Mouse (Mus musculus): Measurements from ENCODE around the gene Gm42715. TPM values are rescaled to one million over a fixed set of nuclear protein-coding genes. Genes with fewer than 3 reads are reported as not detected.
A peak's percentile ranks its signal among the peaks of the same experiment; 100 is the strongest.

Gm42715 gene
- polyA plus RNA-seq, 1 experiment from 2014 or later: 12.2 TPM

- Histone ChIP-seq H3K27me3 (replicated peaks; ENCODE audit: control insufficient read depth, insufficient read depth, low read length) (no peaks in the 10 kb centered on the region), H3K9ac (ENCODE audit: low read depth, low read length) (peak overlapping the region; percentile 93), H3K4me1 (ENCODE audit: control insufficient read depth, insufficient read depth, low read length) (peaks cover 6% of the 10 kb centered on the region), H3K9me3 (ENCODE audit: control insufficient read depth, low read length) (no peaks in the 10 kb centered on the region), H3K27ac (replicated peaks; ENCODE audit: low read depth, low read length) (peak overlapping the region; percentile 74), H3K4me3 (ENCODE audit: low read depth, low read length) (peak overlapping the region; percentile 93), H3K4me2 (ENCODE audit: low read depth, low read length) (peak overlapping the region; percentile 61), H3K36me3 (ENCODE audit: control insufficient read depth, insufficient read depth, low read length) (peaks cover 39% of the 10 kb centered on the region)
- peak; percentile 40 for DNase-seq (ENCODE audit: low spot score)
- ATAC-seq (ENCODE audit: low read depth): peak; percentile 35
- 0% methylated on average over 5 of the region's 44 CpGs for WGBS
These were observed 95.1 kb downstream of the Gm42715 start for GRCm38 (mm10) chr7:127614511-127614890.

GRCm38 (mm10) chr7:127614891-127615843 lies 95.8 kb downstream of the Gm42715 start, which contains the start of gene Zfp629:
Gene Zfp629, minus strand, starts transcription at chr7:127615797.
- Histone ChIP-seq H3K4me3 (ENCODE audit: low read depth, low read length) (peak within 1 kb of the TSS; percentile 93), H3K27ac (replicated peaks; ENCODE audit: low read depth, low read length) (peak within 1 kb of the TSS; percentile 74), H3K4me1 (ENCODE audit: control insufficient read depth, insufficient read depth, low read length) (peaks cover 6% of the 10 kb centered on the region), H3K36me3 (ENCODE audit: control insufficient read depth, insufficient read depth, low read length) (peaks cover 32% of the 10 kb centered on the region), H3K27me3 (replicated peaks; ENCODE audit: control insufficient read depth, insufficient read depth, low read length) (no peaks in the 10 kb centered on the region), H3K9me3 (ENCODE audit: control insufficient read depth, low read length) (no peaks in the 10 kb centered on the region), H3K9ac (ENCODE audit: low read depth, low read length) (peak within 1 kb of the TSS; percentile 93), H3K4me2 (ENCODE audit: low read depth, low read length) (peak within 1 kb of the TSS; percentile 61)
- ATAC-seq (ENCODE audit: low read depth) (peak; percentile 92), DNase-seq (ENCODE audit: low spot score) (peak; percentile 93)
- WGBS: 0% methylated on average over 25 of the region's 50 CpGs

- H3K4me2 ChIP-seq (ENCODE audit: low read depth, low read length): no peak overlapping the region; the same call in 1 of the 2 replicates
- no peak overlapping the region for H3K4me3 ChIP-seq (ENCODE audit: low read depth, low read length)
- no peak overlapping the region for H3K27ac ChIP-seq (replicated peaks; ENCODE audit: low read depth, low read length)
- no peak overlapping the region for H3K9ac ChIP-seq (ENCODE audit: low read depth, low read length)
- no peak for DNase-seq (ENCODE audit: low spot score)
- no peaks in the 10 kb centered on the region for H3K27me3 ChIP-seq (replicated peaks; ENCODE audit: control insufficient read depth, insufficient read depth, low read length)
- WGBS: 67% methylated on average over 1 of the region's 1 CpGs
- peaks cover 6% of the 10 kb centered on the region for H3K4me1 ChIP-seq (ENCODE audit: control insufficient read depth, insufficient read depth, low read length)
- no peak for ATAC-seq (ENCODE audit: low read depth)
- H3K36me3 ChIP-seq (ENCODE audit: control insufficient read depth, insufficient read depth, low read length): peaks cover 20% of the 10 kb centered on the region
- no peaks in the 10 kb centered on the region for H3K9me3 ChIP-seq (ENCODE audit: control insufficient read depth, low read length)
These were observed 97.0 kb downstream of the Gm42715 start for GRCm38 (mm10) chr7:127616336-127616735.

Small RNAs within 50 kb of the gene (microRNA-seq; reads per million reads assigned to microRNA genes)
- gene Gm47278 (ENCODE audit: borderline number of aligned reads) (not detected), gene Mir7060 (ENCODE audit: borderline number of aligned reads) (0.50 reads per million)

Other genes with a start within 250 kb of the Gm42715 start
- 59.6 and 62.2 TPM in 2 replicates for gene Sephs2, start 245.5 kb upstream of the Gm42715 start, polyA plus RNA-seq (2014; fragmentation: Nextera tagmentation; extraction: Ambion mirVana)
- 1.2 and 1.7 TPM in 2 replicates for gene Itgal, start 223.3 kb upstream of the Gm42715 start, polyA plus RNA-seq (2014; fragmentation: Nextera tagmentation; extraction: Ambion mirVana)
- gene Zfp768, start 174.0 kb upstream of the Gm42715 start, polyA plus RNA-seq (2014; fragmentation: Nextera tagmentation; extraction: Ambion mirVana): 5.2 and 5.9 TPM in 2 replicates
- gene Zfp747, start 143.5 kb upstream of the Gm42715 start, polyA plus RNA-seq (2014; fragmentation: Nextera tagmentation; extraction: Ambion mirVana): 4.9 and 7.3 TPM in 2 replicates
- gene 9130019O22Rik, start 132.4 kb upstream of the Gm42715 start, polyA plus RNA-seq (2014; fragmentation: Nextera tagmentation; extraction: Ambion mirVana): 5.7 and 5.9 TPM in 2 replicates
- 5.6 and 6.7 TPM in 2 replicates for gene E430018J23Rik, start 126.0 kb upstream of the Gm42715 start, polyA plus RNA-seq (2014; fragmentation: Nextera tagmentation; extraction: Ambion mirVana)
- 6.8 and 8.3 TPM in 2 replicates for gene Zfp764, start 112.8 kb upstream of the Gm42715 start, polyA plus RNA-seq (2014; fragmentation: Nextera tagmentation; extraction: Ambion mirVana)
- 17.0 and 20.7 TPM in 2 replicates for gene Zfp688, start 97.5 kb upstream of the Gm42715 start, polyA plus RNA-seq (2014; fragmentation: Nextera tagmentation; extraction: Ambion mirVana)
- gene Zfp689, start 70.4 kb upstream of the Gm42715 start, polyA plus RNA-seq (2014; fragmentation: Nextera tagmentation; extraction: Ambion mirVana): 7.1 and 7.6 TPM in 2 replicates
- 40.4 and 41.9 TPM in 2 replicates for gene Prr14, start 60.0 kb upstream of the Gm42715 start, polyA plus RNA-seq (2014; fragmentation: Nextera tagmentation; extraction: Ambion mirVana)
- 14.3 and 15.0 TPM in 2 replicates for gene Fbrs, start 40.4 kb upstream of the Gm42715 start, polyA plus RNA-seq (2014; fragmentation: Nextera tagmentation; extraction: Ambion mirVana)
- 41.5 and 42.0 TPM in 2 replicates for gene Srcap, start 7.6 kb upstream of the Gm42715 start, polyA plus RNA-seq (2014; fragmentation: Nextera tagmentation; extraction: Ambion mirVana)
- gene Tmem265, start 41.8 kb downstream of the Gm42715 start, polyA plus RNA-seq (2014; fragmentation: Nextera tagmentation; extraction: Ambion mirVana): 4.1 and 5.3 TPM in 2 replicates
- gene Phkg2, start 53.8 kb downstream of the Gm42715 start, polyA plus RNA-seq (2014; fragmentation: Nextera tagmentation; extraction: Ambion mirVana): 35.2 TPM in 2 replicates
- 9.9 and 10.4 TPM in 2 replicates for gene Ccdc189, start 69.0 kb downstream of the Gm42715 start, polyA plus RNA-seq (2014; fragmentation: Nextera tagmentation; extraction: Ambion mirVana)
- gene Rnf40, start 69.2 kb downstream of the Gm42715 start, polyA plus RNA-seq (2014; fragmentation: Nextera tagmentation; extraction: Ambion mirVana): 35.9 and 47.7 TPM in 2 replicates
- gene Zfp629, start 96.2 kb downstream of the Gm42715 start, polyA plus RNA-seq (2014; fragmentation: Nextera tagmentation; extraction: Ambion mirVana): 13.0 and 17.9 TPM in 2 replicates
- 84.2 and 86.6 TPM in 2 replicates for gene Bcl7c, start 189.3 kb downstream of the Gm42715 start, polyA plus RNA-seq (2014; fragmentation: Nextera tagmentation; extraction: Ambion mirVana)
- 20.9 and 23.8 TPM in 2 replicates for gene Ctf1, start 193.2 kb downstream of the Gm42715 start, polyA plus RNA-seq (2014; fragmentation: Nextera tagmentation; extraction: Ambion mirVana)
- gene Ctf2, start 212.6 kb downstream of the Gm42715 start, polyA plus RNA-seq (2014; fragmentation: Nextera tagmentation; extraction: Ambion mirVana): 0.14 and 0.35 TPM in 2 replicates
- gene Fbxl19, start 225.0 kb downstream of the Gm42715 start, polyA plus RNA-seq (2014; fragmentation: Nextera tagmentation; extraction: Ambion mirVana): 3.0 and 3.8 TPM in 2 replicates